9 mouse cellular contexts compared by ENCODE assay signal in genomic region chr3:68534571-68535051, GRCm38 (mm10).
DNase-seq lines count a peak whose midpoint lies in the region; TF ChIP-seq lines count a peak whose summit lies in the region.
"Had no signal": no experiment of that assay in that cellular context is flagged by ENCODE, and none has a peak within 500 bp of the region (broad histone marks: within the 10 kb centered on the region; RNA-seq: fewer than 3 reads in every experiment).

No protein-coding gene starts in this region.

- H3K4me3 ChIP-seq in heart, adult 2 months: no peak overlapping the region
- H3K4me3 ChIP-seq: myocyte had no signal

- H3K36me3 ChIP-seq in heart, adult 2 months (ENCODE audit: control insufficient read depth, insufficient read depth, low read length): peaks cover 6% of the 10 kb centered on the region

- no peaks in the 10 kb centered on the region for H3K27me3 ChIP-seq in heart, adult 2 months (ENCODE audit: control insufficient read depth, insufficient read depth, low read length)

- TF ChIP-seq CTCF in heart, adult 2 months (IDR thresholded peaks at IDR 0.05): 0 out of 2 replicates have a peak, but pooled peaks have one; percentile 5

- intact Hi-C loops in heart, adult 2 months (cut with DNase I): no loop called here
- intact Hi-C loops in left cerebral cortex, postnatal 36 days (cut with DNase I): no loop called here

- H3K27ac ChIP-seq in heart, adult 2 months: peak overlapping the region; percentile 19

- 19% methylated on average over 7 of the region's 7 CpGs for WGBS in heart, adult 2 months

- no peak for TF ChIP-seq POLR2A in heart, adult 2 months (IDR thresholded peaks at IDR 0.05; ENCODE audit: insufficient read depth, low read depth, low read length)

- DNase-seq in layer of hippocampus, adult 9-11 months: peak; percentile 3
- no peak for DNase-seq in layer of hippocampus, postnatal 10 days (ENCODE audit: low spot score in 2 of 2)
- DNase-seq in heart, adult 2 months: peak in 1 of 2 experiments; percentile 59
- peak; percentile 62 to 84 for DNase-seq in kidney, adult 8-10 months
- peak; percentile 18 for DNase-seq in retina, embryonic 14.5 days (ENCODE audit: low spot score)
- no peak for DNase-seq in frontal cortex, postnatal 10 days (ENCODE audit: low spot score in 2 of 2)
- DNase-seq in left cerebral cortex, postnatal 36 days (ENCODE audit: low spot score in 2 of 2): no peak
- no peak for DNase-seq in gastrocnemius, postnatal 4 days (ENCODE audit: low spot score in 2 of 2)

- no peak overlapping the region for H3K9ac ChIP-seq in heart, adult 2 months (ENCODE audit: low read depth, low read length)

- H3K79me2 ChIP-seq in heart, adult 2 months (replicated peaks; ENCODE audit: control insufficient read depth, insufficient read depth, low read length): peaks cover 5% of the 10 kb centered on the region

- no peak for TF ChIP-seq EP300 in heart, adult 2 months (IDR thresholded peaks at IDR 0.05; ENCODE audit: insufficient read depth, low read depth, low read length)

- peaks cover 1% of the 10 kb centered on the region for H3K4me1 ChIP-seq in heart, adult 2 months (ENCODE audit: control insufficient read depth, insufficient read depth, low read length)

Comparison
In these comparisons a context has a peak if more than half of its experiments do, and no peak if none do; other contexts are left out.
1. DNase-seq: peak in layer of hippocampus, adult 9-11 months (single experiment), kidney, adult 8-10 months (2 of 2) and retina, embryonic 14.5 days (single experiment); none in layer of hippocampus, postnatal 10 days (0 of 2), frontal cortex, postnatal 10 days (0 of 2), left cerebral cortex, postnatal 36 days (0 of 2) and gastrocnemius, postnatal 4 days (0 of 2).